Mouse (Mus musculus) lung, postnatal 0 days (tissue): ENCODE measurements at regions not wholly inside any gene's neighbourhood (a gene's known extent, or its start where the extent isn't known, plus 50 kb on each side); places are given as distances from the start of the nearest gene placed in this dataset.

Source experiments
- CTCF ChIP-seq: IDR thresholded peaks from 2 replicates; pipeline ENCODE4 v1.5.1; 2016; ENCODE audit warnings: antibody characterized with exemption, mild to moderate bottlenecking
- EP300 ChIP-seq: IDR thresholded peaks from 2 replicates; pipeline ENCODE4 v1.6.1; 2016; ENCODE audit warnings: antibody characterized with exemption, mild to moderate bottlenecking, control low read depth

- TF ChIP-seq EP300 (no peak), CTCF (no peak)
Observed at GRCm38 (mm10) chr14:102013238-102013637, 283.5 kb downstream of the Lmo7 start.
